Mouse (Mus musculus) neural tube, embryonic 13.5 days (tissue): ENCODE measurements around the gene Traf3ip2. TPM values are rescaled to one million over a fixed set of nuclear protein-coding genes. Genes with fewer than 3 reads are reported as not detected.
A peak's percentile ranks its signal among the peaks of the same experiment; 100 is the strongest.

ENCODE experiments used
- ATAC-seq: fragments of 200-750 bp; cut with Nextera tagmentation; 2 replicates; pipeline ENCODE4 v1.8.0; 2017; ENCODE audit warnings: low read depth, mild to moderate bottlenecking, moderate TSS enrichment, moderate library complexity
- H3K27ac ChIP-seq: fragments of 300-500 bp; sonication (generic); replicated peaks from 2 replicates; pipeline ENCODE4 v1.5.1; 2015; ENCODE audit warnings: moderate library complexity, mild to moderate bottlenecking, inconsistent platforms
- H3K27me3 ChIP-seq: fragments of 300-500 bp; sonication (generic); 2 replicates; pipeline ENCODE4 v1.6.1; 2015; ENCODE audit warnings: mild to moderate bottlenecking, inconsistent platforms
- H3K36me3 ChIP-seq: fragments of 300-500 bp; sonication (generic); 2 replicates; pipeline ENCODE4 v1.6.1; 2015; ENCODE audit warnings: mild to moderate bottlenecking, inconsistent platforms
- H3K4me1 ChIP-seq: fragments of 300-500 bp; sonication (generic); replicated peaks from 2 replicates; pipeline ENCODE4 v1.6.1; 2015; ENCODE audit warnings: inconsistent platforms
- H3K4me2 ChIP-seq: fragments of 300-500 bp; sonication (generic); 2 replicates; pipeline ENCODE4 v1.6.1; 2015; ENCODE audit warnings: inconsistent platforms, mild to moderate bottlenecking, moderate library complexity
- H3K4me3 ChIP-seq: fragments of 300-500 bp; sonication (generic); 2 replicates; pipeline ENCODE4 v1.5.1; 2015; ENCODE audit warnings: mild to moderate bottlenecking, inconsistent platforms
- H3K9ac ChIP-seq: fragments of 300-500 bp; sonication (generic); 2 replicates; pipeline ENCODE4 v1.6.1; 2015; ENCODE audit warnings: moderate library complexity, mild to moderate bottlenecking, inconsistent platforms
- H3K9me3 ChIP-seq: fragments of 300-500 bp; sonication (generic); 2 replicates; pipeline ENCODE4 v1.6.1; 2016; ENCODE audit warnings: inconsistent platforms
- WGBS: fragments of 180-500 bp; shearing (Covaris S2); methylation state at CpG from one replicate; pipeline ENCODE4 v1.1.7; 2015; 5-methylcytosine and 5-hydroxymethylcytosine counted together
- polyA plus RNA-seq: library from polyadenylated mRNA; unstranded; fragments of >200 nt; fragmentation: Nextera tagmentation; extraction: Ambion mirVana; gene quantifications from 2 replicates; pipeline ENCODE4 v1.2.1, GENCODE M21; 2015

Traf3ip2 gene
- polyA plus RNA-seq: 4.8 and 5.0 TPM in 2 replicates

DNA sequence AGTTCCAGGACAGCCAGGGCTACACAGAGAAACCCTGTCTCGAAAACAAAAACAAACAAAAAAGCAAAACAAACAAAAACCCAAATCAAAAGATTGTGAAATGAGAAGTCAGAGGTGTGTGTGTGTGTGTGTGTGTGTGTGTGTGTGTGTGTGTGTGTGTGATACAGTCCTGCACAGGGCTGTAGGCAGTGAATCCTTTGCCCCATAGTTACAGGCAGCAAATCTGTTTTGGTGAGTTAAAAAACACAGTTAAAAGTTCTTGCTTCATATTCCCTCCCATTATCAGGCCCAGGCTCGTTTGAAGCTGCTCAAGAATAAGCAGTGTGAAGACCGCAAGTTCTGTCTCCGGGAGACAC lies at the start of gene Traf3ip2:
Gene Traf3ip2, plus strand, starts transcription at position 302 of the 356 bp plus-strand sequence.
- ATAC-seq: no peak

DNA sequence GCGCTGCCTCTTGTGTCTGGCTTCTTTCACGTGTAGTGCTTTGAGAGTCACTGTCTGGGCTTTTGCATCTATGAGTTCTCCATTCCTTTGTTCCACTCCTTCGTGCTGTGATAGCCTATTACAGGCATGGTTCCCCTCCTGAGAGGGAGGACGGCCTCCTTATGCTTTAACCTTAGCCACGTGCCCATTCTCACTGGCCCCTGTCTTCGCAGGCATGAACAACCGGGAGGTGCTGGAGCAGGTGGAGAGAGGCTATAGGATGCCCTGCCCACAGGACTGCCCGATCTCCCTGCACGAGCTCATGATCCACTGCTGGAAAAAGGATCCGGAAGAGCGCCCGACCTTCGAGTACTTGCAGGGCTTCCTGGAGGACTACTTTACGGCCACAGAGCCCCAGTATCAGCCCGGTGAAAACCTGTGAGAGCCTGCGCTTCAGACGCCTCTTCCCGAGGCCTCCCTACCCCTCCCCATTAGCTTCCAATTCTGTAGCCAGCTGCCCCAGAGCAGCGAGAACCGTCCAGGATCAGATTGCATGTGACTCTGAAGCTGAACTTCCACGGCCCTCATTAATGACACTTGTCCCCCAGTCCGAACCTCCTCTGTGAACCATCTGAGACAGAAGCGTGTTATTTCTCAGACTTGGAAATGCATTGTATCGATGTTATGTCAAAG lies 49.0 kb upstream of the Traf3ip2 start:
- Histone ChIP-seq H3K4me1 (peaks cover 50% of the 10 kb centered on the region), H3K9ac (peak overlapping the region; percentile 18), H3K36me3 (peaks cover 41% of the 10 kb centered on the region), H3K27ac (peak overlapping the region; percentile 69), H3K27me3 (no peaks in the 10 kb centered on the region), H3K4me3 (no peak overlapping the region), H3K9me3 (no peaks in the 10 kb centered on the region), H3K4me2 (no peak overlapping the region)
- ATAC-seq: no peak
- WGBS: 40% methylated on average over 24 of the region's 24 CpGs

More for the DNA sequence above, at the start of gene Traf3ip2:
- peak within 1 kb of the TSS; percentile 49 for H3K9ac ChIP-seq
- WGBS: 56% methylated on average over 4 of the region's 4 CpGs
- no peaks in the 10 kb centered on the region for H3K36me3 ChIP-seq
- peak within 1 kb of the TSS; percentile 3; the same call in 1 of the 2 replicates for H3K4me3 ChIP-seq
- peak within 1 kb of the TSS; percentile 49; the same call in 1 of the 2 replicates for H3K27ac ChIP-seq
- no peaks in the 10 kb centered on the region for H3K9me3 ChIP-seq
- peaks cover 25% of the 10 kb centered on the region for H3K4me1 ChIP-seq
- H3K4me2 ChIP-seq: peak within 1 kb of the TSS; percentile 42
- H3K27me3 ChIP-seq: no peaks in the 10 kb centered on the region

DNA sequence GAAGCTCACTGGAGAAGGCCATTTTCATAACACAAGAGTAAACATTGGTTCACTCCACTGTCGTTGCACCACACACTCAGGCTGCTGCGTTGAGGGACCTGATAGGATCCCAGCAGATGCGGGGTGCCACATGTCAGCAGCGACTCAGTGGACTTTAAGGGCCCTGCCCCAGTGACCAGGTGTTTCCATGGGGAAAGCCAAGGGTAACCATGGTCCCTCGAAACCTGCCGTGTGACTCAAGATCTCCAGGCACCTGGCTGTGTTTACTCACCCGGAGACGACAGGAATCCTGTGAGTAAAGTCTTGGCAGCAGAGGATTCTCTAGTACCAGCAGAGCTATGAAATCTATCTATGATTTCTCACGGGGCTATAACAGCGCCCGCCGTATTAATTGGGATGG lies 45.8 kb upstream of the Traf3ip2 start:
- no peak overlapping the region for H3K9ac ChIP-seq
- peaks cover 28% of the 10 kb centered on the region for H3K36me3 ChIP-seq
- no peaks in the 10 kb centered on the region for H3K27me3 ChIP-seq
- H3K9me3 ChIP-seq: no peaks in the 10 kb centered on the region
- WGBS: 75% methylated on average over 12 of the region's 12 CpGs
- H3K4me1 ChIP-seq: peaks cover 45% of the 10 kb centered on the region
- no peak overlapping the region for H3K4me2 ChIP-seq
- ATAC-seq: no peak
- no peak overlapping the region for H3K4me3 ChIP-seq
- H3K27ac ChIP-seq: peak overlapping the region; percentile 59

DNA sequence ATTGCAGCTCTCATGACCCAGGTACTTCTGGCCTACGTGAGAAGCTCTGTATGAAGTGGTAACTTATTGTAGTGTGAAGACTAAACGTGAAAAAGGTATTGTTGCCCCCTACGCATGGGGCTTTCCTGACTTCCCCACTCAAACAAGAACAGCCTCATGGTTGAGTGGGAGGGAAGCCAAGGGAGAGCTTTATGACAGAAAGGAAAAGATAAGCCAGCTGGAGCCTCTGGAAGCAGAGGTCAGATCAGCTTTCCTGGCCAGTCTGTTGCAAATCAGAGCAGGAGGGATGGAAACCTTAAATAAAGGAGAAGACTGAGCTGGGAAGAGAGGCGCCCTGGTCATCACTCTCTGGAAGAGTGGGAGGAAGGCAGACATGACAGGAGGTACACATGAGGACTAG lies 43.7 kb upstream of the Traf3ip2 start:
- peaks cover 25% of the 10 kb centered on the region for H3K36me3 ChIP-seq
- H3K9ac ChIP-seq: no peak overlapping the region
- WGBS: 86% methylated on average over 4 of the region's 4 CpGs
- no peak overlapping the region for H3K4me2 ChIP-seq
- H3K27ac ChIP-seq: peak overlapping the region; percentile 59; the same call in 1 of the 2 replicates
- no peak for ATAC-seq
- no peaks in the 10 kb centered on the region for H3K9me3 ChIP-seq
- no peak overlapping the region for H3K4me3 ChIP-seq
- peaks cover 42% of the 10 kb centered on the region for H3K4me1 ChIP-seq
- no peaks in the 10 kb centered on the region for H3K27me3 ChIP-seq

DNA sequence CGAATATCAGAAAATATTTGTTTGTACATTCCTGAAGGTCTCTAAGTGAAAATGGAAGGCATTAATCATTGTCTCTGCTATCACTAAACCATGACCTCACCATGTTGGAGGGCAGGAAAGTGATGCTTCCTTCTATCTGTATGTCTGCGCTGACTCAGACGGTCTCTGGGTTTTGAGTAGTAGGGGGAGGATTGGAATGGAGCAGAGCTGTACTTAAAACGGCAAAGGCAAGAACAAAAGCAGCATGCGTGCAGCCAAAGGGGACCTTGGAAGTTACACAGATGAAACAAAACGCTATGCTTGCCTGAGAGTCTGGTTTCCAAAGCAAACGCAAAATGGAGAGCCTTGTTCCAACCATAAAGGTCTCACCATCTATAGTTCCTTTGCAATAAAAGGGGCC lies 41.7 kb upstream of the Traf3ip2 start:
- 34% methylated on average over 7 of the region's 7 CpGs for WGBS
- ATAC-seq: peak; percentile 41; the same call in 1 of the 2 replicates

DNA sequence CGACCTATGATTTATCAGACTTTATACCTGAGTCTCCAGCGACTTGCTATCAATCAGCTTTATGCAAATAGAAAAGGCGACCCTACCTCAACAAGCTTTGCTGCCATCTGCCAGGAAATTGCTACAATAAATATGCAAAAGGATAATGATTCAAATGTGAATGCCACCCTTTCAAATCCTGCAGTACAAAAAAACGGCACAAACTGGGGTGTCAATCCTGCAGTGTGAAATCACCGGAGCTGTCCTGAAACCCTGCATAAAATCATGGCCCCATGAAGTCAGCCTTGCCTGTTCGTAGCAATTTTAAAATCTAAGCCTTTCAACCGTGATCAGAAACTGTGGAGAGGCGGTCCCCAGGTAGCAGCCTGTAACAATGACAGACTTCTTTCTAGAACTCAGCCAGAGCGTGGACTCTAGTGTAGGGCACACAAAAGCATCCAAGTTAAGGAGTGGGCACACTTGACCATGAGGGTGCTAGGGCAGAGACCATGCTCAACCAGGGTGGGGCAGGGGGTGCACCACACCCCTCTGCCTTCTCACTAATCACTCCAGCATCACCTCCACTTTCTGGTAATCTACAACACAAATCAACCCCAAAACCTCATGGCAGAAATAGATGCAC lies 40.6 kb upstream of the Traf3ip2 start:
- H3K27ac ChIP-seq: peak overlapping the region; percentile 89
- peaks cover 38% of the 10 kb centered on the region for H3K4me1 ChIP-seq
- 0 out of 2 replicates have a peak, but pooled peaks cover 5% of the 10 kb centered on the region for H3K36me3 ChIP-seq
- ATAC-seq: peak; percentile 20; the same call in 1 of the 2 replicates
- 30% methylated on average over 9 of the region's 9 CpGs for WGBS
- peak overlapping the region; percentile 47; the same call in 1 of the 2 replicates for H3K9ac ChIP-seq
- H3K27me3 ChIP-seq: no peaks in the 10 kb centered on the region
- no peak overlapping the region for H3K4me3 ChIP-seq
- H3K4me2 ChIP-seq: no peak overlapping the region
- no peaks in the 10 kb centered on the region for H3K9me3 ChIP-seq

More for the DNA sequence above, 41.7 kb upstream of the Traf3ip2 start:
- Histone ChIP-seq H3K9ac (peak overlapping the region; percentile 48), H3K27me3 (no peaks in the 10 kb centered on the region), H3K27ac (peak overlapping the region; percentile 89), H3K4me3 (no peak overlapping the region), H3K36me3 (peaks cover 16% of the 10 kb centered on the region; the same call in 1 of the 2 replicates), H3K4me1 (peaks cover 42% of the 10 kb centered on the region), H3K4me2 (no peak overlapping the region), H3K9me3 (no peaks in the 10 kb centered on the region)

DNA sequence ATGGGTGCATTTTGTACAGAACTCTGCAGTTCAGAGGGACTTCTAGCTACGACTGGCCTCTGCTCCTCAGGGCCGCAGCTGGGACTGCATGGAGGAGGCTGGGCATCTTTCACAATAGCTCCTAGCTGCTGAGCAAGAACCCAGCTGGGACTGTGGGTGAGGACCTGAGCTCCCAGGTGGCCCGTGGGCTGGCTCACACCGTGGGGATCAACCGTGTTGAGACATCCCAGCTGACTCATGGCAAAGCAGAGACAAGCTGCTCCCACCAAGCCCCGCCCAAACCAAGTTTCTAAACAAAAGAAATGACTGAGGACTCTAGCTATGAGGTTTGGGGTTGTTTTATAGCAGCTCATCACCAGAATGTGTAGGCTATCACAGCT lies 40.1 kb upstream of the Traf3ip2 start:
- Histone ChIP-seq H3K4me1 (peaks cover 39% of the 10 kb centered on the region), H3K9ac (peak overlapping the region; percentile 47; the same call in 1 of the 2 replicates), H3K27ac (peak overlapping the region; percentile 89)

DNA sequence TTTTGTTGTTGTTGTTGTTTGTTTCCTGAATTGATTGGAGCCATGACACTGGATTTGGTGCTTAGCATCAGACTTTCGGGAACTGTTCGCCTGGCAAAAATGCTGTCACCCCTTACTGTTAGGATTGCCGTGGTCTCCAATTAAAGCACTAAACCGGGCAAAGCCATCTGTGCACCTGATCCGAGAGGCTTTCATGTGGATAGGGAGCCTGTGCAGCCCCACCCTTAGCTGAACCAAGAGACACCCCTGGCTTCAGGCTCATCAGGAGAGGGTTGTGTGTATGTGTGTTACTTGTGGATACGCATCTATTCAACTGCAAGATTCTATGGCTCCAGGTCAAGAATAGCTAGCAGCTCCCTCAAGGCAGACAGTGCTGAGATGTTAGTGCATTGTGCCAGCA lies 36.3 kb upstream of the Traf3ip2 start:
- Histone ChIP-seq H3K4me1 (peaks cover 38% of the 10 kb centered on the region), H3K9me3 (no peaks in the 10 kb centered on the region), H3K27me3 (no peaks in the 10 kb centered on the region), H3K4me3 (no peak overlapping the region), H3K27ac (peak overlapping the region; percentile 46; the same call in 1 of the 2 replicates), H3K4me2 (no peak overlapping the region), H3K36me3 (no peaks in the 10 kb centered on the region), H3K9ac (no peak overlapping the region)
- 69% methylated on average over 6 of the region's 6 CpGs for WGBS
- ATAC-seq: no peak

More for the DNA sequence above, 40.1 kb upstream of the Traf3ip2 start:
- 0 out of 2 replicates have a peak, but pooled peaks cover 3% of the 10 kb centered on the region for H3K36me3 ChIP-seq
- peak; percentile 51 for ATAC-seq
- H3K27me3 ChIP-seq: no peaks in the 10 kb centered on the region
- H3K4me2 ChIP-seq: no peak overlapping the region
- 28% methylated on average over 6 of the region's 6 CpGs for WGBS
- H3K4me3 ChIP-seq: no peak overlapping the region
- no peaks in the 10 kb centered on the region for H3K9me3 ChIP-seq

DNA sequence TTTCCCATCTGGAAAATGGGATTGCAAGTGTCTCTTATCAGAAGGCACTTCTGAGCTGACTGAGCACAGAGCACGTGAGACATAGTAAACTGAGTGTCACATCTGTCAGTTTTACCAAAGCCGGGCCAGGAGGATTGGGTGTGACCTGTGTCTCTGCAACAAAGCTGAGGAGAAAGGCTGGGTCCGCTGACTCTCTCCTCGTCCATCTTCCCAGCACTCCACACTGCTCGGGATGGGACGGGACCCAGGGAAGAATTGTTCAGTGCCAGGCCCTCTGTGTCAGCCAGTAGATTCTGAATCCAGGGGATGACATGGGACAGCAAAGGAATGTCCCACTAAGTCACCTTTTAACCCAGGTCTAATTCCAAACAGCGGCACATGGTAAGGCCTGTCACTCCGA lies 32.3 kb upstream of the Traf3ip2 start:
- Histone ChIP-seq H3K4me3 (no peak overlapping the region), H3K9ac (no peak overlapping the region), H3K27ac (no peak overlapping the region), H3K4me2 (no peak overlapping the region), H3K27me3 (no peaks in the 10 kb centered on the region), H3K36me3 (no peaks in the 10 kb centered on the region), H3K4me1 (peaks cover 24% of the 10 kb centered on the region), H3K9me3 (no peaks in the 10 kb centered on the region)
- WGBS: 76% methylated on average over 8 of the region's 8 CpGs
- no peak for ATAC-seq

DNA sequence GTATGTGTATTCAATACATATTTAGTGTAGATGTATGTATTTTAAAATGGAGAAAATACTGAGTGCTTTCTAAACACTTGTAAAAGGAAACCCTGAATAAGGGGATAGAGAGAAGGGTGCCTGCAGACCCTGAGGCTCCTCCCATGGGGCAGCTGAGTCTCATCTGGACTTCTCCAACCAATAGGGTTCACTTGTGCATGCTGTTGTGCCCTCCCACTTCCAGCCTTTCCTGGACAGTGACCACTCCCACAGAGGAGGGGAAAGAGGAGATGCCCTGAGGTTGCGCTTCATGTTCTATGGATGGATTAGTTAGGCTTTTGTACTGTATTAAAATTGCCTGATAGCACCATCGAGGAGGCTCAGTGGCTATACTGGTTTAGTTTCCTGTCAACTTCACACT lies 30.3 kb upstream of the Traf3ip2 start:
- Histone ChIP-seq H3K9ac (no peak overlapping the region), H3K27ac (no peak overlapping the region), H3K36me3 (no peaks in the 10 kb centered on the region), H3K4me2 (no peak overlapping the region), H3K4me1 (peaks cover 41% of the 10 kb centered on the region), H3K27me3 (no peaks in the 10 kb centered on the region), H3K4me3 (no peak overlapping the region), H3K9me3 (no peaks in the 10 kb centered on the region)
- ATAC-seq: no peak
- WGBS: 81% methylated on average over 2 of the region's 2 CpGs

DNA sequence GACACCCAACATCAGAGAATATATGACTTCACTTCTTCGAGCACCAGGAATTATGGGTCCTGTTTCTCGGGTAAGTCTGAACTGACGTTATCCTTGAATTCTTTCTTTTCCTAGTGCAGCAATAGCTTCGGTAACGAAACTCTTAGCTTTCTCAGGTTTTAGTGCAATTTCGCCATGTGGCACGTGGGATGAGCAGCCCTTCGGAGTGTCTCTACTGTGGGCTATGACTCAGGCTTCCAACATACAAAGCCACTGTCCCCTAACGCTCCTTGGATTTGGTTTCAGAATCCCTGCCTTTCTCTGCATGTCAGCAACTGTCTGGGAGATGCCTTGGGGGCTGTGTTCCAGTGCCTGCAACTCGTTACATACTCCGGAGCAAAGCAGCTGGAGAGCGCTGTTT lies 29.0 kb upstream of the Traf3ip2 start:
- no peak overlapping the region for H3K4me2 ChIP-seq
- no peaks in the 10 kb centered on the region for H3K27me3 ChIP-seq
- no peak for ATAC-seq
- H3K9ac ChIP-seq: no peak overlapping the region
- peaks cover 52% of the 10 kb centered on the region for H3K4me1 ChIP-seq
- H3K36me3 ChIP-seq: no peaks in the 10 kb centered on the region
- H3K9me3 ChIP-seq: no peaks in the 10 kb centered on the region
- H3K27ac ChIP-seq: no peak overlapping the region
- 83% methylated on average over 12 of the region's 12 CpGs for WGBS
- no peak overlapping the region for H3K4me3 ChIP-seq

DNA sequence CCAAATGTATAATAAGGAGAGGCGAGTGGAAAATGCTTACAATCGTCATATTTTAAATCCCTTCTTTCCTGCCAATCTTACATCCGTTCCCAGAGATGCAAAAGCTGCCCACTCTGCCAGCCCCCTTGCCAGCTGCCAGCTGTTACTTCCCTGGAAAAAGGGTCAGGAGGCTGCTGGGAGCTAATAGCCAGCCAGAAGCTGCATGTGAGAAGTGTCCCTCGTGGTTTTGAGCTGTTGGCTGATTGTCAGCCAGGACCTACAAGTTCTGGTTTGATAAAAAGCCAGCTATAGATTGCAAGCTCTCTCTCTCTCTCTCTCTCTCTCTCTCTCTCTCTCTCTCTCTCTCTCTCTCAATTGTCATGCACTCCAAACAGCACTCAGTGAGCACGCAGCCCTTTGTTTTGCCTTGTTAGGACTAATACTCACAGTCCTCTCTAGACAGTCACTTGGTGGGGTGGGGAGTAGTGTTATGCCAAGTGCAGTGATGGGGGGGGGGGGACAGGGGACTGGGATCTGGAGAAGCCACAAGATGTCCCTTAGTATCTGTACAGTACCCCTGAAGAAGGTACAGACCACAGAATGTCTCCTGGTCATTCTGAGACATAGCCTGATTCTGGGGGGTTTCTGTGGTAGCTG lies 25.3 kb upstream of the Traf3ip2 start:
- WGBS: 30% methylated on average over 5 of the region's 5 CpGs
- ATAC-seq: peak; percentile 48

More for the DNA sequence above, 25.3 kb upstream of the Traf3ip2 start:
- H3K9me3 ChIP-seq: no peaks in the 10 kb centered on the region
- H3K4me3 ChIP-seq: no peak overlapping the region
- peak overlapping the region; percentile 56 for H3K9ac ChIP-seq
- peak overlapping the region; percentile 93 for H3K27ac ChIP-seq
- H3K36me3 ChIP-seq: no peaks in the 10 kb centered on the region
- peaks cover 50% of the 10 kb centered on the region for H3K4me1 ChIP-seq
- H3K4me2 ChIP-seq: peak overlapping the region; percentile 16; the same call in 1 of the 2 replicates
- H3K27me3 ChIP-seq: no peaks in the 10 kb centered on the region
